Mouse (Mus musculus): ENCODE measurements around the gene Gla. TPM values are rescaled to one million over a fixed set of nuclear protein-coding genes. Genes with fewer than 3 reads are reported as not detected.

Gla gene
- polyA plus RNA-seq, 1 experiment: 6.2 TPM

DNA sequence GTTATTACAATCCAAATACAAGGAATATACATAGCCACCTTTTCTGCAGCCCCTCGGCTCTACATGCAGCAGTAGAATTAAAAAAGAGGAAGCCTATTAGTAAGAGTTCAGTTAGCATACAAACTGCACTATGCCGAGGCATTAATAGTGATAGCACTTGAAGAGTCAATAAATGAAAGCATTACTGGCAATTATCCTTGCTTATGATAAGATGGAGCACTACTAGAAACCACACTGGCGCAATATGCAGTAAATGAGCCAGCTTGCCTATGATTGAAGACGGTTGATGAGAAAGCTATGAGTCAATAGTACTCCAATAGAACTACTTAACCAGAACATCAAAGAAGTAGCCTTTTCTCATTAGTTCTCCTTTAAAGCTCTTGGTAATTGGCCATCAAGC lies 23.0 kb downstream of the Gla start:
- Histone ChIP-seq H3ac (ENCODE audit: control insufficient read depth, insufficient read length) (no peak overlapping the region), H3K4me3 (no peak overlapping the region), H3K79me2 (ENCODE audit: control insufficient read depth, insufficient read depth) (no peaks in the 10 kb centered on the region), H3K36me3 (ENCODE audit: control insufficient read depth, insufficient read depth) (no peaks in the 10 kb centered on the region), H3K4me2 (ENCODE audit: low read depth) (no peak overlapping the region), H3K27me3 (ENCODE audit: control insufficient read depth, insufficient read depth, insufficient read length) (no peaks in the 10 kb centered on the region)
- TF ChIP-seq POLR2AphosphoS2 (IDR thresholded peaks at IDR 0.05; ENCODE audit: insufficient read length, low read depth): no peak
- TF ChIP-seq USF1 (IDR thresholded peaks at IDR 0.05; ENCODE audit: low read depth): no peak
- TF ChIP-seq MYOD1 (IDR thresholded peaks at IDR 0.05; ENCODE audit: control insufficient read depth in 1 of 3, insufficient read length in 2 of 3, low read depth in 2 of 3): no peak
- no peak for TF ChIP-seq E2F4 (IDR thresholded peaks at IDR 0.05; ENCODE audit: insufficient read depth)
- TF ChIP-seq MYOG (IDR thresholded peaks at IDR 0.05; ENCODE audit: control insufficient read depth in 1 of 3, insufficient read depth in 1 of 3, insufficient read length in 2 of 3, low read depth in 2 of 3): no peak
- no peak for TF ChIP-seq TCF3 (IDR thresholded peaks at IDR 0.05; ENCODE audit: insufficient read length, low read depth)
- no peak for TF ChIP-seq POLR2A (IDR thresholded peaks at IDR 0.05; ENCODE audit: insufficient read length, low read depth)
- no peak for TF ChIP-seq TCF12 (IDR thresholded peaks at IDR 0.05; ENCODE audit: insufficient read depth, poor library complexity, severe bottlenecking)
- no peak for TF ChIP-seq MAX (IDR thresholded peaks at IDR 0.05; ENCODE audit: low read depth)
- TF ChIP-seq SRF (IDR thresholded peaks at IDR 0.05; ENCODE audit: control insufficient read depth, insufficient read length, low read depth): no peak
- TF ChIP-seq REST (IDR thresholded peaks at IDR 0.05; ENCODE audit: insufficient read depth, insufficient read length): no peak
- no peak for TF ChIP-seq CEBPB (IDR thresholded peaks at IDR 0.05; ENCODE audit: insufficient read depth, poor library complexity, severe bottlenecking)

DNA sequence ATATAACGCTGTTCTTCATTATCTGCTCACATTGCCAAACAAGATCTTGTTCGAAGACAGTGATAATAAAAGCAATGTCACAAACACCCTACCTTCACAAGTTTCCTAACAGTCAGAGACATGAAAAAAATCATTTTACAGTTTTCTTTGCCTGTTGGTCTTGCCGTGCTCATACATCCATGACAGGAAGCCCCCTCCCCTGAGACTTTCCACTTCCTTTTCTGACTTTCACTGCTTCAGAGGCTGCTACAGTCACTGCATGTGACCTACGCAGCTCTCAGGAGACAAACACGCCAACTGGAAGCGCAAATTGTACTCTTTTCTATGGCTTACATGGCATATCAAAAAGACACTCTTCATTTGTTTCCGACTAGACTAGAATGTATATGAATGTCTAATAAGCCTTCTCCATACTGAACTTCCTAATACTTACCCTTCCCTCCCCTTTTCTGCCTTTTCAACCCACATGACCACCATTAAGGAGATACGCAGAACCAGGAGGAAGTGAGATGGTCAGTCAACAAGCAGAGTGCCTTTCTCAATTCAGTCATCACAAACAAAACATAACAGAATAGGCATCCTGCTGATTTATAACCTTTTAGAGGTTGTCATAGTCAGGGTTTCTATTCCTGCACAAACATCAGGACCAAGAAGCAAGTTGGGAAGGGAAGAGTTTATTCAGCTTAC lies 34.2 kb downstream of the Gla start:
- no peaks in the 10 kb centered on the region for H3K36me3 ChIP-seq (ENCODE audit: control insufficient read depth, insufficient read depth)
- no peaks in the 10 kb centered on the region for H3K27me3 ChIP-seq (ENCODE audit: control insufficient read depth, insufficient read depth, insufficient read length)
- no peak overlapping the region for H3K4me3 ChIP-seq
- no peak overlapping the region for H3K4me2 ChIP-seq (ENCODE audit: low read depth)
- H3ac ChIP-seq (ENCODE audit: control insufficient read depth, insufficient read length): no peak overlapping the region
- TF ChIP-seq POLR2AphosphoS2 (IDR thresholded peaks at IDR 0.05; ENCODE audit: insufficient read length, low read depth) (no peak), POLR2A (IDR thresholded peaks at IDR 0.05; ENCODE audit: insufficient read length, low read depth) (no peak), MYOG (IDR thresholded peaks at IDR 0.05; ENCODE audit: control insufficient read depth in 1 of 3, insufficient read depth in 1 of 3, insufficient read length in 2 of 3, low read depth in 2 of 3) (no peak), E2F4 (IDR thresholded peaks at IDR 0.05; ENCODE audit: insufficient read depth) (no peak), SRF (IDR thresholded peaks at IDR 0.05; ENCODE audit: control insufficient read depth, insufficient read length, low read depth) (no peak), MAX (IDR thresholded peaks at IDR 0.05; ENCODE audit: low read depth) (no peak), TCF12 (IDR thresholded peaks at IDR 0.05; ENCODE audit: insufficient read depth, poor library complexity, severe bottlenecking) (no peak), MYOD1 (IDR thresholded peaks at IDR 0.05; ENCODE audit: control insufficient read depth in 1 of 3, insufficient read length in 2 of 3, low read depth in 2 of 3) (no peak), REST (IDR thresholded peaks at IDR 0.05; ENCODE audit: insufficient read depth, insufficient read length) (no peak), TCF3 (IDR thresholded peaks at IDR 0.05; ENCODE audit: insufficient read length, low read depth) (no peak), CEBPB (IDR thresholded peaks at IDR 0.05; ENCODE audit: insufficient read depth, poor library complexity, severe bottlenecking) (no peak), USF1 (IDR thresholded peaks at IDR 0.05; ENCODE audit: low read depth) (no peak)
- H3K79me2 ChIP-seq (ENCODE audit: control insufficient read depth, insufficient read depth): no peaks in the 10 kb centered on the region

DNA sequence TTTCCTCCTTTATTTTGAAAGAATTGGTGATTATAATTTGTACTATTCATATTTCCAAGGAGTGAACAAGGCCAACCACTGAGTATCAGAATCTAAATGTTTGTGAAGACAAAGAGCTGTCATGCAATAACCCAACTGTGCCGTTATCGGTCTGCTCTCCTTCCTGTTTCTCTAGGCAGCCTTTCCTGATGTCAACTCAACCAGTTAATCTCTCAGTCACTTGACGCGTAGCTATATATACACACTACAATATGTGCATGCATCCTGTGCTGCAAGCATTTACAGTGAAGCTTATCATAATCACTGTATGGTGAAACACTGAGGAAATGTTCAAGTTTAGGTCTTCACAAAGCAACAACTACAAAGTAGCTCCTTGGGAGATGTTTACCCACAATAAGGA lies 36.6 kb downstream of the Gla start:
- Histone ChIP-seq H3K36me3 (ENCODE audit: control insufficient read depth, insufficient read depth) (no peaks in the 10 kb centered on the region), H3K79me2 (ENCODE audit: control insufficient read depth, insufficient read depth) (no peaks in the 10 kb centered on the region), H3ac (ENCODE audit: control insufficient read depth, insufficient read length) (no peak overlapping the region), H3K4me3 (no peak overlapping the region), H3K4me2 (ENCODE audit: low read depth) (no peak overlapping the region), H3K27me3 (ENCODE audit: control insufficient read depth, insufficient read depth, insufficient read length) (no peaks in the 10 kb centered on the region)
- no peak for TF ChIP-seq POLR2A (IDR thresholded peaks at IDR 0.05; ENCODE audit: insufficient read length, low read depth)
- no peak for TF ChIP-seq TCF12 (IDR thresholded peaks at IDR 0.05; ENCODE audit: insufficient read depth, poor library complexity, severe bottlenecking)
- no peak for TF ChIP-seq MYOG (IDR thresholded peaks at IDR 0.05; ENCODE audit: control insufficient read depth in 1 of 3, insufficient read depth in 1 of 3, insufficient read length in 2 of 3, low read depth in 2 of 3)
- TF ChIP-seq MYOD1 (IDR thresholded peaks at IDR 0.05; ENCODE audit: control insufficient read depth in 1 of 3, insufficient read length in 2 of 3, low read depth in 2 of 3): no peak
- no peak for TF ChIP-seq CEBPB (IDR thresholded peaks at IDR 0.05; ENCODE audit: insufficient read depth, poor library complexity, severe bottlenecking)
- TF ChIP-seq POLR2AphosphoS2 (IDR thresholded peaks at IDR 0.05; ENCODE audit: insufficient read length, low read depth): no peak
- TF ChIP-seq TCF3 (IDR thresholded peaks at IDR 0.05; ENCODE audit: insufficient read length, low read depth): no peak
- TF ChIP-seq MAX (IDR thresholded peaks at IDR 0.05; ENCODE audit: low read depth): no peak
- no peak for TF ChIP-seq SRF (IDR thresholded peaks at IDR 0.05; ENCODE audit: control insufficient read depth, insufficient read length, low read depth)

DNA sequence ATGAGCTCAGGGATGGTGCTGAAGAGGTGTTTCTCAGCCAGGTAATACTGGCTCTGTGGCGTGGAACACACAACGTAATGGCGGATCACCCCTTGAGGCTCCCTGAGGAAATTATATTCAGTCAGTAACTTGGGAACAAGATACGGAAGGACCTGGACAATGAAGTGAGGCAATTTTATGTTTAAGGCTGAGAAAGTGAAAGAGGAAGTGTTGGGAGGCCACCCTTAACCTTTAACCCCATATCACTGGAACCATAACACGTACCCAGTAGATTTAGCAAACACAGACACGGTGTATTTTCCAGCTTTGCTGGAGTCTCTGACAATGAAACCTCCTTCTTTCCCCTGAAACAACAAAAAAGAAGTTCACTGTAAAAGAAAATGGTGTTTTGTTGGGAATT lies 46.5 kb downstream of the Gla start:
- Histone ChIP-seq H3K27me3 (ENCODE audit: control insufficient read depth, insufficient read depth, insufficient read length) (no peaks in the 10 kb centered on the region), H3K79me2 (ENCODE audit: control insufficient read depth, insufficient read depth) (no peaks in the 10 kb centered on the region), H3ac (ENCODE audit: control insufficient read depth, insufficient read length) (no peak overlapping the region), H3K4me2 (ENCODE audit: low read depth) (no peak overlapping the region), H3K36me3 (ENCODE audit: control insufficient read depth, insufficient read depth) (no peaks in the 10 kb centered on the region), H3K4me3 (no peak overlapping the region)
- TF ChIP-seq POLR2A (IDR thresholded peaks at IDR 0.05; ENCODE audit: insufficient read length, low read depth) (no peak), E2F4 (IDR thresholded peaks at IDR 0.05; ENCODE audit: insufficient read depth) (no peak), SRF (IDR thresholded peaks at IDR 0.05; ENCODE audit: control insufficient read depth, insufficient read length, low read depth) (no peak), CEBPB (IDR thresholded peaks at IDR 0.05; ENCODE audit: insufficient read depth, poor library complexity, severe bottlenecking) (no peak), TCF12 (IDR thresholded peaks at IDR 0.05; ENCODE audit: insufficient read depth, poor library complexity, severe bottlenecking) (no peak), MYOD1 (IDR thresholded peaks at IDR 0.05; ENCODE audit: control insufficient read depth in 1 of 3, insufficient read length in 2 of 3, low read depth in 2 of 3) (no peak)

Data from myocyte (in vitro differentiated cells).